15 mouse cellular contexts compared by ENCODE assay signal in the genomic region with DNA sequence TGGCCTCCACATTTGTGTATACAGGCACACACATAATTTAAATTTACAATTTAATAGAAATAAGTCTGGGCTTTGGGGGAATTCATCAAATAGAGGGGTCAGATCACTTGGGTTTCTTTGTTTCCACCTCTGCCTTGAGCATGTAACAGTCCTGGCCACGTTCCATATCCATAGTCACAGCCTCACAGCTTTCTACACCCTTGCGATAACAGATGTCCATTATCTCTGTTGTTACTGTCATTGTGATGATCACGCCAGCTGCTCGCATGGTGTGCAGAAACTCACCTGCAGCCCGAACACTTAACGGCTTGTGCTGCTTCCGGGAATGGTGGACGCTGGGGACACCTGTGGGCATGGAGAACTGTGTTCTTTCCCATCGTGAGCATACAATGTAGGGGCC.
A peak's percentile ranks its signal among the peaks of the same experiment; 100 is the strongest.
DNase-seq lines count a peak whose midpoint lies in the region; ATAC-seq and TF ChIP-seq lines count a peak whose summit lies in the region.
"Had no signal": no experiment of that assay in that cellular context is flagged by ENCODE, and none has a peak within 500 bp of the region (broad histone marks: within the 10 kb centered on the region; RNA-seq: fewer than 3 reads in every experiment).

No protein-coding gene starts in this region.

- DNase-seq in hindbrain, embryonic 10.5 days (ENCODE audit: low spot score) = no peak
- no peak for DNase-seq in hindbrain, embryonic 11.5 days (ENCODE audit: low spot score)
- DNase-seq in brain, embryonic 14.5 days (ENCODE audit: low read depth) = peak; percentile 80
- no peak for DNase-seq in limb, embryonic 10.5 days (ENCODE audit: low spot score)
- DNase-seq in layer of hippocampus, adult 2 months (ENCODE audit: low spot score in 2 of 2) = no peak
- no peak for DNase-seq in adrenal gland, postnatal 4 days (ENCODE audit: low spot score in 2 of 2)
- no peak for DNase-seq in thymus, adult 2 months
- DNase-seq: cerebellum, adult 9-10 months; embryo, embryonic 11 days; gastrocnemius, postnatal 14 days had no signal

- H3K4me1 ChIP-seq in hindbrain, embryonic 10.5 days (replicated peaks) = peaks cover 24% of the 10 kb centered on the region
- H3K4me1 ChIP-seq in hindbrain, embryonic 11.5 days (replicated peaks; ENCODE audit: control insufficient read depth, insufficient read depth, low read length) = no peaks in the 10 kb centered on the region; the same call in 1 of the 2 replicates
- peaks cover 27% of the 10 kb centered on the region for H3K4me1 ChIP-seq in hindbrain, embryonic 12.5 days
- peaks cover 28% of the 10 kb centered on the region for H3K4me1 ChIP-seq in limb, embryonic 10.5 days
- peaks cover 18% of the 10 kb centered on the region for H3K4me1 ChIP-seq in thymus, adult 2 months (replicated peaks; ENCODE audit: control insufficient read depth, insufficient read depth, low read length)

- no peaks in the 10 kb centered on the region for H3K27me3 ChIP-seq in hindbrain, embryonic 10.5 days (ENCODE audit: insufficient read depth, poor library complexity, severe bottlenecking)
- H3K27me3 ChIP-seq in hindbrain, embryonic 11.5 days (ENCODE audit: control insufficient read depth, insufficient read depth, low read length) = no peaks in the 10 kb centered on the region
- H3K27me3 ChIP-seq in hindbrain, embryonic 12.5 days = no peaks in the 10 kb centered on the region
- H3K27me3 ChIP-seq in limb, embryonic 10.5 days (ENCODE audit: low read depth, poor library complexity, severe bottlenecking) = no peaks in the 10 kb centered on the region
- no peaks in the 10 kb centered on the region for H3K27me3 ChIP-seq in thymus, adult 2 months (ENCODE audit: control insufficient read depth, insufficient read depth, low read length)

- no peak overlapping the region for H3K9ac ChIP-seq in hindbrain, embryonic 11.5 days (ENCODE audit: low read depth, low read length)
- no peak overlapping the region for H3K9ac ChIP-seq in hindbrain, embryonic 12.5 days
- H3K9ac ChIP-seq: liver, postnatal 0 days had no signal

- no peak overlapping the region for H3K4me2 ChIP-seq in hindbrain, embryonic 11.5 days (replicated peaks; ENCODE audit: low read depth, low read length)
- H3K4me2 ChIP-seq in hindbrain, embryonic 12.5 days (replicated peaks) = no peak overlapping the region

- H3K27ac ChIP-seq in hindbrain, embryonic 10.5 days = peak overlapping the region; percentile 45; the same call in 1 of the 2 replicates
- H3K27ac ChIP-seq in hindbrain, embryonic 11.5 days (ENCODE audit: low read depth, low read length) = no peak overlapping the region
- peak overlapping the region; percentile 48; the same call in 1 of the 2 replicates for H3K27ac ChIP-seq in hindbrain, embryonic 12.5 days
- H3K27ac ChIP-seq in limb, embryonic 10.5 days = peak overlapping the region; percentile 17; the same call in 1 of the 2 replicates
- no peak overlapping the region for H3K27ac ChIP-seq in layer of hippocampus, adult 2 months
- no peak overlapping the region for H3K27ac ChIP-seq in thymus, adult 2 months (ENCODE audit: control insufficient read depth, insufficient read depth, low read length)
- H3K27ac ChIP-seq: heart, embryonic 10.5 days; midbrain, embryonic 10.5 days had no signal

- no peaks in the 10 kb centered on the region for H3K36me3 ChIP-seq in hindbrain, embryonic 10.5 days
- no peaks in the 10 kb centered on the region for H3K36me3 ChIP-seq in hindbrain, embryonic 11.5 days (ENCODE audit: control insufficient read depth, insufficient read depth, low read length)
- H3K36me3 ChIP-seq in hindbrain, embryonic 12.5 days = no peaks in the 10 kb centered on the region
- no peaks in the 10 kb centered on the region for H3K36me3 ChIP-seq in limb, embryonic 10.5 days
- no peaks in the 10 kb centered on the region for H3K36me3 ChIP-seq in thymus, adult 2 months (ENCODE audit: control insufficient read depth, insufficient read depth, low read length)
- H3K36me3 ChIP-seq: heart, embryonic 10.5 days; midbrain, embryonic 10.5 days had no signal

- ATAC-seq in hindbrain, embryonic 11.5 days (ENCODE audit: low FRiP score) = no peak
- ATAC-seq in hindbrain, embryonic 12.5 days (ENCODE audit: low FRiP score) = no peak
- ATAC-seq: liver, postnatal 0 days had no signal

- WGBS in hindbrain, embryonic 10.5 days = 81% methylated on average over 9 of the region's 9 CpGs
- 84% methylated on average over 9 of the region's 9 CpGs for WGBS in hindbrain, embryonic 11.5 days
- 71% methylated on average over 9 of the region's 9 CpGs for WGBS in hindbrain, embryonic 12.5 days
- 87% methylated on average over 9 of the region's 9 CpGs for WGBS in limb, embryonic 10.5 days
- WGBS in thymus, adult 2 months = 86% methylated on average over 9 of the region's 9 CpGs

- no peak overlapping the region for H3K4me3 ChIP-seq in hindbrain, embryonic 10.5 days
- no peak overlapping the region for H3K4me3 ChIP-seq in hindbrain, embryonic 11.5 days (ENCODE audit: low read depth, low read length)
- H3K4me3 ChIP-seq in hindbrain, embryonic 12.5 days = no peak overlapping the region
- H3K4me3 ChIP-seq in limb, embryonic 10.5 days = no peak overlapping the region
- no peak overlapping the region for H3K4me3 ChIP-seq in layer of hippocampus, adult 2 months
- H3K4me3 ChIP-seq in thymus, adult 2 months (ENCODE audit: control insufficient read depth, insufficient read depth, low read length) = no peak overlapping the region
- H3K4me3 ChIP-seq: heart, embryonic 10.5 days; midbrain, embryonic 10.5 days; myocyte had no signal

- TF ChIP-seq CTCF in brain, embryonic 14.5 days (IDR thresholded peaks at IDR 0.05; ENCODE audit: borderline replicate concordance, extremely low read depth, insufficient read depth, insufficient read length) = no peak
- no peak for TF ChIP-seq CTCF in layer of hippocampus, adult 2 months (conservative IDR thresholded peaks at IDR 0.05)
- no peak for TF ChIP-seq CTCF in thymus, adult 2 months (IDR thresholded peaks at IDR 0.05; ENCODE audit: borderline replicate concordance, control insufficient read depth, extremely low read depth, insufficient read depth, low read length, poor library complexity)

- no peak for TF ChIP-seq POLR2A in brain, embryonic 14.5 days (IDR thresholded peaks at IDR 0.05; ENCODE audit: borderline replicate concordance, extremely low read depth, insufficient read depth, insufficient read length, poor library complexity, severe bottlenecking)
- TF ChIP-seq POLR2A in thymus, adult 2 months (IDR thresholded peaks at IDR 0.05; ENCODE audit: control insufficient read depth, extremely low read depth, insufficient read depth, low read length, poor library complexity) = no peak

- no peaks in the 10 kb centered on the region for H3K9me3 ChIP-seq in hindbrain, embryonic 10.5 days
- H3K9me3 ChIP-seq in hindbrain, embryonic 11.5 days (ENCODE audit: control insufficient read depth, low read length) = no peaks in the 10 kb centered on the region
- H3K9me3 ChIP-seq in hindbrain, embryonic 12.5 days (replicated peaks) = no peaks in the 10 kb centered on the region
- no peaks in the 10 kb centered on the region for H3K9me3 ChIP-seq in limb, embryonic 10.5 days (replicated peaks)
- H3K9me3 ChIP-seq: heart, embryonic 10.5 days; midbrain, embryonic 10.5 days had no signal

Comparison
In these comparisons a context has a peak if more than half of its experiments do, and no peak if none do; other contexts are left out.
1. H3K27ac ChIP-seq: peak in hindbrain, embryonic 10.5 days (single experiment), hindbrain, embryonic 12.5 days (single experiment) and limb, embryonic 10.5 days (single experiment); none in hindbrain, embryonic 11.5 days (single experiment), layer of hippocampus, adult 2 months (single experiment) and thymus, adult 2 months (single experiment).